Mouse (Mus musculus) ES-Bruce4 (cell line): ENCODE measurements at regions not wholly inside any gene's neighbourhood (a gene's known extent, or its start where the extent isn't known, plus 50 kb on each side); places are given as distances from the start of the nearest gene placed in this dataset.

ENCODE experiments used
- CTCF ChIP-seq: IDR thresholded peaks from one replicate; pipeline ENCODE4 v1.8.1; 2011; ENCODE audit warnings: low read depth, low read length
- EP300 ChIP-seq: IDR thresholded peaks from 2 replicates; pipeline ENCODE4 v1.6.1; 2011; ENCODE audit warnings: low read depth, low read length; ENCODE audit not compliant: insufficient read depth
- POLR2A ChIP-seq: IDR thresholded peaks from one replicate; pipeline ENCODE4 v1.8.1; 2011; ENCODE audit warnings: low read length; ENCODE audit not compliant: insufficient read depth

- TF ChIP-seq CTCF, result no peak
- TF ChIP-seq POLR2A, result no peak
- TF ChIP-seq EP300, result no peak
These were observed 84.3 kb upstream of the 1700016C15Rik start for GRCm38 (mm10) chr1:177645327-177645726.
